In genomic region chr13:37826994-37827262, GRCm38 (mm10) we compare ENCODE assay signal across 8 mouse cellular contexts. TPM values are rescaled to one million over a fixed set of nuclear protein-coding genes. Genes with fewer than 3 reads are reported as not detected.
DNase-seq lines count a peak whose midpoint lies in the region; ATAC-seq and TF ChIP-seq lines count a peak whose summit lies in the region.

No protein-coding gene starts in this region.

- H3K36me3 ChIP-seq in kidney, adult 2 months (ENCODE audit: control insufficient read depth, insufficient read depth, low read length): no peaks in the 10 kb centered on the region
- H3K36me3 ChIP-seq in hindbrain, embryonic 15.5 days: no peaks in the 10 kb centered on the region
- no peaks in the 10 kb centered on the region for H3K36me3 ChIP-seq in midbrain, postnatal 0 days (ENCODE audit: insufficient read depth, low read length)

- DNase-seq in kidney, adult 2 months: no peak
- no peak for DNase-seq in kidney, postnatal 10 days
- no peak for DNase-seq in midbrain, postnatal 0 days (ENCODE audit: low spot score)
- DNase-seq in urinary bladder, postnatal 36 days (ENCODE audit: low spot score in 2 of 2): no peak
- DNase-seq in urinary bladder, adult 18-20 months (ENCODE audit: low spot score in 2 of 2): no peak
- no peak for DNase-seq in spleen, adult 18-20 months

- H3K27ac ChIP-seq in kidney, adult 2 months (ENCODE audit: insufficient read depth, low read depth, low read length): peak overlapping the region; percentile 89
- H3K27ac ChIP-seq in bone marrow, adult 2 months (ENCODE audit: control insufficient read depth, insufficient read depth, low read depth, low read length, poor library complexity): peak overlapping the region; percentile 95
- H3K27ac ChIP-seq in hindbrain, embryonic 15.5 days (replicated peaks): peak overlapping the region; percentile 68
- peak overlapping the region; percentile 51 for H3K27ac ChIP-seq in midbrain, postnatal 0 days (ENCODE audit: low read depth, low read length)

- peaks cover 16% of the 10 kb centered on the region; the same call in 1 of the 2 replicates for H3K4me1 ChIP-seq in kidney, adult 2 months (ENCODE audit: control insufficient read depth, insufficient read depth, low read length)
- H3K4me1 ChIP-seq in bone marrow, adult 2 months (ENCODE audit: control insufficient read depth, insufficient read depth, low read length): peaks cover 7% of the 10 kb centered on the region
- H3K4me1 ChIP-seq in hindbrain, embryonic 15.5 days (replicated peaks): peaks cover 42% of the 10 kb centered on the region
- H3K4me1 ChIP-seq in midbrain, postnatal 0 days (ENCODE audit: insufficient read depth, low read length): peaks cover 6% of the 10 kb centered on the region

- H3K27me3 ChIP-seq in kidney, adult 2 months (replicated peaks; ENCODE audit: control insufficient read depth, insufficient read depth, low read length): no peaks in the 10 kb centered on the region
- H3K27me3 ChIP-seq in hindbrain, embryonic 15.5 days: peaks cover 34% of the 10 kb centered on the region
- peaks cover 41% of the 10 kb centered on the region for H3K27me3 ChIP-seq in midbrain, postnatal 0 days (ENCODE audit: insufficient read depth, low read length)

- ATAC-seq in hindbrain, embryonic 15.5 days (ENCODE audit: low FRiP score, low read depth): peak; percentile 17
- peak; percentile 51 for ATAC-seq in midbrain, postnatal 0 days (ENCODE audit: low FRiP score)

- WGBS in kidney, adult 2 months: under 1% methylated on average over 36 of the region's 36 CpGs
- WGBS in bone marrow, adult 2 months: under 1% methylated on average over 36 of the region's 36 CpGs
- WGBS in hindbrain, embryonic 15.5 days: under 1% methylated on average over 32 of the region's 36 CpGs
- under 1% methylated on average over 22 of the region's 36 CpGs for WGBS in midbrain, postnatal 0 days

- TF ChIP-seq POLR2A in kidney, adult 2 months (IDR thresholded peaks at IDR 0.05; ENCODE audit: low read depth, low read length): no peak
- no peak for TF ChIP-seq POLR2A in bone marrow, adult 2 months (IDR thresholded peaks at IDR 0.05; ENCODE audit: borderline replicate concordance, control insufficient read depth, low read depth, low read length)

- TF ChIP-seq CTCF in kidney, adult 2 months (conservative IDR thresholded peaks at IDR 0.05; ENCODE audit: insufficient read depth, insufficient read length, low read depth, low read length): no peak
- no peak for TF ChIP-seq CTCF in bone marrow, adult 2 months (IDR thresholded peaks at IDR 0.05; ENCODE audit: control insufficient read depth, insufficient read depth, low read length)
- no peak for TF ChIP-seq CTCF in midbrain, postnatal 0 days (IDR thresholded peaks at IDR 0.05)

- H3K4me3 ChIP-seq in kidney, adult 2 months (ENCODE audit: insufficient read depth, low read depth, low read length): peak overlapping the region; percentile 90
- peak overlapping the region; percentile 97 for H3K4me3 ChIP-seq in bone marrow, adult 2 months (replicated peaks; ENCODE audit: control insufficient read depth, low read depth, low read length)
- H3K4me3 ChIP-seq in hindbrain, embryonic 15.5 days: peak overlapping the region; percentile 58
- H3K4me3 ChIP-seq in midbrain, postnatal 0 days (ENCODE audit: low read depth, low read length): peak overlapping the region; percentile 56

- H3K9ac ChIP-seq in hindbrain, embryonic 15.5 days: peak overlapping the region; percentile 50
- H3K9ac ChIP-seq in midbrain, postnatal 0 days (replicated peaks; ENCODE audit: low read length, poor library complexity, severe bottlenecking): peak overlapping the region; percentile 56

- H3K4me2 ChIP-seq in hindbrain, embryonic 15.5 days: peak overlapping the region; percentile 99
- peak overlapping the region; percentile 97 for H3K4me2 ChIP-seq in midbrain, postnatal 0 days (ENCODE audit: low read depth, low read length, poor library complexity, severe bottlenecking)

- no peaks in the 10 kb centered on the region for H3K9me3 ChIP-seq in hindbrain, embryonic 15.5 days
- H3K9me3 ChIP-seq in midbrain, postnatal 0 days (ENCODE audit: low read length): no peaks in the 10 kb centered on the region

RNA-seq across cellular contexts. Expression of gene Rreb1, which starts 48.7 kb away (rescaled TPM):
- 16.7 and 18.3 TPM in 2 replicates for polyA plus RNA-seq in kidney, adult 2 months (2012; rRNA removed)
- 7.5 and 17.7 TPM in 2 replicates for polyA plus RNA-seq in bone marrow, adult 2 months (2011; ENCODE audit: insufficient read depth, insufficient read length, low replicate concordance, missing spikeins)
- polyA plus RNA-seq in hindbrain, embryonic 15.5 days (2015; fragmentation: Nextera tagmentation; extraction: Ambion mirVana): 2.8 and 3.4 TPM in 2 replicates
- total RNA-seq in midbrain, postnatal 0 days (2014; rRNA removed): 4.3 TPM in 2 replicates
- 1.4 and 2.0 TPM in 2 replicates for polyA plus RNA-seq in midbrain, postnatal 0 days (2015; fragmentation: Nextera tagmentation; extraction: Ambion mirVana)
